Mouse (Mus musculus): Measurements from ENCODE around the gene Tmem211. TPM values are rescaled to one million over a fixed set of nuclear protein-coding genes. Genes with fewer than 3 reads are reported as not detected.

Gene Tmem211
- total and polyA plus RNA-seq, 3 experiments, result not detected

DNA sequence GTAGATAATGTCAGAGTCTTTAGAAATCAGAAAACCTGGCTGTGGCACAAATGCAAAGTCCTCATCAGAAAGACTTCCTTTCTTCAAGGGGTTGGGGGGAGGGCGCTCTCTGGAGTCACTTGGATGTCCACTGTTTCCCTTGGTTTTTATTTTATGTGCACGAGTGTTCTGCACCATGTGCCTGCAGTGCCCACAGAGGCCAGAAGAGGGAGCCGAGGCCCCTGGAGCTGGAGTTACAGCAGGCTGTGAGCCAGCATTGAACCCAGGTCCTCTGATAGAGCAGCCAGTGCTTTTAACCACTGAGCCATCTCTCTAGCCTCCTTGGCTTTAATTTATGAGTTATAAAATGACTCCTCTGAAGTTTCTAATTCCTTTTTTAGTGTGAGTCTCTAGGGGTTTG lies 43.3 kb downstream of the Tmem211 start:
- TF ChIP-seq CTCF (IDR thresholded peaks at IDR 0.05 in 2 of 3, conservative IDR thresholded peaks at IDR 0.05 in 1 of 3; ENCODE audit: control insufficient read depth in 1 of 3, insufficient read depth in 1 of 3, low read depth in 2 of 3, low read length in 3 of 3, poor library complexity in 1 of 3, severe bottlenecking in 1 of 3) (peak in 2 of 3 experiments; percentile 10 to 35; a peak in 3 of 6 replicates), MYC (IDR thresholded peaks at IDR 0.05; ENCODE audit: low read depth, low read length) (no peak)
- no peak overlapping the region for H3K9ac ChIP-seq (ENCODE audit: control insufficient read depth, low read depth, low read length, poor library complexity, severe bottlenecking)
- H3K27me3 ChIP-seq (ENCODE audit: control insufficient read depth in 1 of 2, insufficient read depth in 2 of 2, low read length in 2 of 2), result no peaks in the 10 kb centered on the region
- H3K36me3 ChIP-seq (ENCODE audit: control insufficient read depth in 1 of 2, insufficient read depth in 2 of 2, low read length in 2 of 2), result no peaks in the 10 kb centered on the region
- no peak overlapping the region for H3K4me3 ChIP-seq (ENCODE audit: control insufficient read depth in 1 of 2, insufficient read depth in 1 of 2, low read depth in 2 of 2, low read length in 2 of 2)
- H3K27ac ChIP-seq (ENCODE audit: control insufficient read depth, low read depth, low read length), result no peak overlapping the region
- H3K9me3 ChIP-seq (replicated peaks; ENCODE audit: insufficient read depth, low read length), result no peaks in the 10 kb centered on the region
- H3K79me2 ChIP-seq (ENCODE audit: control insufficient read depth, insufficient read depth, low read length, poor library complexity), result no peaks in the 10 kb centered on the region
- no peaks in the 10 kb centered on the region for H3K4me1 ChIP-seq (ENCODE audit: control insufficient read depth in 1 of 2, insufficient read depth in 2 of 2, low read length in 2 of 2)
- DNase-seq (ENCODE audit: low read depth, low spot score), result no peak

DNA sequence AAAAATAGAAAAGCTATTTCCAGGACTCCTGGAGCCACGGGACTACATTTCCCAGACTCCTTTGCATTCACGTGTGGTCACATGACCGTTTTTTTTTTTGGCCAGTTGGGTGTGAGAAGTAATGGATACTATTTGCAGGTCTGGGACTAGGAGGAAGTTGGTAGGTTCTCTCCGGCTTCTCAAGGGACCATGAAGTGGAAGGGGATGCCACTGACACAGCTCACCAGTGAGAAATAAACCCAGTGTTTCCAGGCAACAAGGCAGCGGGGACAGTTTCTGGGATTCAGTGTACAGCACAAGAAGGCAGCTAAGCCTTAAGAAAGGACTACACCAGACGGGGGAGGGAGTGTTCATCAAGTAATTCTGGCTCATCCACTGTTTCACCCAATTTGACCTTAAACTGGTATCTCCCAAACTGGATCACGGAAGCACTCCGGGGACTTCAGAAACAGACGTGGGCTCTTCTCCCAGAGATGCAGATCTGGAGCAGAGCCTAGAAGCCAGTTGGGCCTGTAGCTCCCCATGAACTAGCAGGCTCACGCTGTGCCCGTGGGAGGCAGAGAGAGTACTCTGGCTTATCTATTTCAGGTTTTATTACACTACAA lies 44.6 kb downstream of the Tmem211 start:
- Histone ChIP-seq H3K9me3 (replicated peaks; ENCODE audit: insufficient read depth, low read length) (no peaks in the 10 kb centered on the region), H3K4me1 (ENCODE audit: control insufficient read depth in 1 of 2, insufficient read depth in 2 of 2, low read length in 2 of 2) (no peaks in the 10 kb centered on the region), H3K79me2 (ENCODE audit: control insufficient read depth, insufficient read depth, low read length, poor library complexity) (no peaks in the 10 kb centered on the region), H3K27me3 (ENCODE audit: control insufficient read depth in 1 of 2, insufficient read depth in 2 of 2, low read length in 2 of 2) (no peaks in the 10 kb centered on the region), H3K4me3 (ENCODE audit: control insufficient read depth in 1 of 2, insufficient read depth in 1 of 2, low read depth in 2 of 2, low read length in 2 of 2) (no peak overlapping the region), H3K36me3 (ENCODE audit: control insufficient read depth in 1 of 2, insufficient read depth in 2 of 2, low read length in 2 of 2) (no peaks in the 10 kb centered on the region), H3K27ac (ENCODE audit: control insufficient read depth, low read depth, low read length) (no peak overlapping the region), H3K9ac (ENCODE audit: control insufficient read depth, low read depth, low read length, poor library complexity, severe bottlenecking) (no peak overlapping the region)
- no peak for DNase-seq (ENCODE audit: low read depth, low spot score)
- TF ChIP-seq CHD2 (IDR thresholded peaks at IDR 0.05; ENCODE audit: low read length), result no peak
- TF ChIP-seq MYB (IDR thresholded peaks at IDR 0.05; ENCODE audit: low read depth, low read length), result no peak
- TF ChIP-seq UBTF (IDR thresholded peaks at IDR 0.05; ENCODE audit: borderline replicate concordance, insufficient read depth, low read depth, low read length), result no peak
- TF ChIP-seq NELFE (IDR thresholded peaks at IDR 0.05; ENCODE audit: low read depth, low read length), result no peak
- TF ChIP-seq SIN3A (IDR thresholded peaks at IDR 0.05; ENCODE audit: low read length), result no peak
- no peak for TF ChIP-seq MXI1 (IDR thresholded peaks at IDR 0.05; ENCODE audit: low read depth, low read length)
- TF ChIP-seq ZNF384 (IDR thresholded peaks at IDR 0.05; ENCODE audit: low read depth, low read length), result no peak
- TF ChIP-seq MAZ (IDR thresholded peaks at IDR 0.05; ENCODE audit: low read depth, low read length), result no peak
- TF ChIP-seq POLR2AphosphoS5 (IDR thresholded peaks at IDR 0.05; ENCODE audit: borderline replicate concordance, low read depth, low read length), result no peak
- TF ChIP-seq NRF1 (IDR thresholded peaks at IDR 0.05; ENCODE audit: insufficient read depth, low read depth, low read length, poor library complexity, severe bottlenecking), result no peak
- TF ChIP-seq TCF12 (IDR thresholded peaks at IDR 0.05; ENCODE audit: low read depth, low read length), result no peak
- no peak for TF ChIP-seq ETS1 (IDR thresholded peaks at IDR 0.05; ENCODE audit: low read depth, low read length)
- no peak for TF ChIP-seq POLR2A (IDR thresholded peaks at IDR 0.05; ENCODE audit: control insufficient read depth in 1 of 2, insufficient read depth in 1 of 2, low read depth in 1 of 2, low read length in 2 of 2, poor library complexity in 1 of 2)
- TF ChIP-seq RCOR1 (IDR thresholded peaks at IDR 0.05; ENCODE audit: low read depth, low read length), result no peak
- TF ChIP-seq ZMIZ1 (IDR thresholded peaks at IDR 0.05; ENCODE audit: low read depth, low read length), result no peak
- TF ChIP-seq BHLHE40 (IDR thresholded peaks at IDR 0.05; ENCODE audit: borderline replicate concordance, low read depth, low read length), result no peak
- no peak for TF ChIP-seq RAD21 (IDR thresholded peaks at IDR 0.05; ENCODE audit: low read depth, low read length)

Data from MEL (cell line).